Mouse (Mus musculus) liver, adult 2 months (tissue): ENCODE measurements around the gene Elp4.

Experiments used
- CTCF ChIP-seq: fragments of 200-500 bp; IDR thresholded peaks from 2 replicates; pipeline ENCODE4 v1.5.1; 2011; ENCODE audit warnings: low read depth, low read length, control low read depth
- POLR2A ChIP-seq: fragments of 200-500 bp; IDR thresholded peaks from 2 replicates; pipeline ENCODE4 v1.6.1; 2011; ENCODE audit warnings: low read length, control low read depth; ENCODE audit not compliant: insufficient read depth; ENCODE audit errors: extremely low read depth

- TF ChIP-seq POLR2A: no peak
- no peak for TF ChIP-seq CTCF
These were observed 238.7 kb downstream of the Elp4 start for GRCm38 (mm10) chr2:105665491-105666250.
